Mouse (Mus musculus): ENCODE results near the gene Ttc9c. TPM values are rescaled to one million over a fixed set of nuclear protein-coding genes. Genes with fewer than 3 reads are reported as not detected.

Gene Ttc9c
- polyA plus RNA-seq, 1 experiment from 2014 or later, result 53.0 TPM

DNA sequence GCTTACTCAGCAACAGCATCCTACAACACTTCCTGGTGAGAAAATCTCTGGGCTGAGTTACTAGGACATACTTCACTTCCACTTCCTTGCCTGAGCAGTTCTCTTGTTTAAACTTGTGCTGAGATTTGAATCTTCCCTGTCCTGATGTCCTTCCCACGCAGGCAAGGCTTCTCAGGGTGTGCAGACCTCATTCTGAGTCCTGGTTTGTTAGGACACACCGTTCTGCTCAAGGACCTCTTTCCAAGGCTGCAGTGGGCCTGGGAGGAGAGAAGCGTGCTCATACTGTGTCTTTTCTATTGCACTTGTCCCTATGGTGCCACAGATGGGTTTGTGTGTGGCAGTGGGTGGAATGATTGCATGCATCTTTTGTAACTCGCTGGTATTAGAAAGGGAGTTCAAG is 13.8 kb upstream of the Ttc9c start:
- ATAC-seq (ENCODE audit: low FRiP score, low TSS enrichment), result no peak
- no peak overlapping the region for H3K9ac ChIP-seq (replicated peaks; ENCODE audit: low read length)
- WGBS, result 88% methylated on average over 4 of the region's 4 CpGs
- H3K9me3 ChIP-seq (ENCODE audit: low read length), result no peaks in the 10 kb centered on the region
- H3K4me1 ChIP-seq (ENCODE audit: insufficient read depth, low read length), result peaks cover under 1% of the 10 kb centered on the region
- H3K27me3 ChIP-seq (ENCODE audit: insufficient read depth, low read length), result no peaks in the 10 kb centered on the region
- H3K36me3 ChIP-seq (ENCODE audit: insufficient read depth, low read length), result peaks cover 77% of the 10 kb centered on the region
- H3K4me3 ChIP-seq (ENCODE audit: low read length), result no peak overlapping the region
- H3K4me2 ChIP-seq (replicated peaks; ENCODE audit: low read depth, low read length), result no peak overlapping the region
- H3K27ac ChIP-seq (ENCODE audit: low read length), result no peak overlapping the region

DNA sequence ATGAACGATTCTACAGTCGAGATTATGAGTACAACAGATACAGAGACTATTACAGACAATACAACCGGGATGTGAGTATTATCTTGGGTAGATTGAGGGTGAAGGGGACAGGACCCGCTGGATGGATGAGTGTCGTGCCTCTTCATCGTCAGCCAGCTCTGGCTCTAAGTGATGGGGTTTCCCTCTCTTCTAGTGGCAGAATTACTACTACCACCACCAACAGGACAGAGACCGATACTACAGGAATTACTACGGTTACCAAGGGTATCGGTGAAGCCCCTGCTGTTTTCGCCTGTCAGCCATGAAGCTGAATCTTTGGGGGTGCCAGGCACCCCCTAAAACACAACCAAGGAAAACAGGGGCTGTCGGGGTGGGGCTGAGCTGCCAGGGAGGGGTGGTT is 12.1 kb upstream of the Ttc9c start:
- Histone ChIP-seq H3K36me3 (ENCODE audit: insufficient read depth, low read length) (peaks cover 91% of the 10 kb centered on the region), H3K27ac (ENCODE audit: low read length) (no peak overlapping the region), H3K4me3 (ENCODE audit: low read length) (no peak overlapping the region), H3K27me3 (ENCODE audit: insufficient read depth, low read length) (no peaks in the 10 kb centered on the region), H3K9ac (replicated peaks; ENCODE audit: low read length) (no peak overlapping the region), H3K4me1 (ENCODE audit: insufficient read depth, low read length) (no peaks in the 10 kb centered on the region), H3K9me3 (ENCODE audit: low read length) (no peaks in the 10 kb centered on the region), H3K4me2 (replicated peaks; ENCODE audit: low read depth, low read length) (no peak overlapping the region)
- no peak for ATAC-seq (ENCODE audit: low FRiP score, low TSS enrichment)
- WGBS, result 86% methylated on average over 11 of the region's 11 CpGs

DNA sequence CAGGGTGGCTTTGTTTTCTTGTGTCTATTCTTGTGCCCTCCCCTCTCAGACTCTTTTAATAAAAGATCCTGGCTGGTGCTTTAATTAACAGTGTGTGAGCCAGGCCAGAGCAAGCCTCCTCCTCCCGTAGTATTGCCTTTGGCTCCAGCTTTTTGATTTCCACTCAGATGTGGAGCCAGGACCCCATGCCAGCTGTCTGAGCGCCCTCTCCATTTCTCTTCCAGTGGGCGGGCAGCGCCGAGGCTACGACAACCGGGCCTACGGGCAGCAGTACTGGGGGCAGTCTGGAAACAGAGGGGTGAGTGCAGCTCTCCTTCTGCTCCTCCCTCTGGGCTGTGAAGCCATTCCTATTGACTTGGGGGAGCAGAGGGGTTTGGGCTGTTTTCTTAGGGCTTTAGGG is 11.5 kb upstream of the Ttc9c start:
- ATAC-seq (ENCODE audit: low FRiP score, low TSS enrichment), result no peak
- Histone ChIP-seq H3K4me2 (replicated peaks; ENCODE audit: low read depth, low read length) (no peak overlapping the region), H3K4me1 (ENCODE audit: insufficient read depth, low read length) (no peaks in the 10 kb centered on the region), H3K36me3 (ENCODE audit: insufficient read depth, low read length) (peaks cover 92% of the 10 kb centered on the region), H3K27me3 (ENCODE audit: insufficient read depth, low read length) (no peaks in the 10 kb centered on the region), H3K9ac (replicated peaks; ENCODE audit: low read length) (no peak overlapping the region), H3K27ac (ENCODE audit: low read length) (no peak overlapping the region), H3K9me3 (ENCODE audit: low read length) (no peaks in the 10 kb centered on the region), H3K4me3 (ENCODE audit: low read length) (no peak overlapping the region)
- 93% methylated on average over 8 of the region's 8 CpGs for WGBS

DNA sequence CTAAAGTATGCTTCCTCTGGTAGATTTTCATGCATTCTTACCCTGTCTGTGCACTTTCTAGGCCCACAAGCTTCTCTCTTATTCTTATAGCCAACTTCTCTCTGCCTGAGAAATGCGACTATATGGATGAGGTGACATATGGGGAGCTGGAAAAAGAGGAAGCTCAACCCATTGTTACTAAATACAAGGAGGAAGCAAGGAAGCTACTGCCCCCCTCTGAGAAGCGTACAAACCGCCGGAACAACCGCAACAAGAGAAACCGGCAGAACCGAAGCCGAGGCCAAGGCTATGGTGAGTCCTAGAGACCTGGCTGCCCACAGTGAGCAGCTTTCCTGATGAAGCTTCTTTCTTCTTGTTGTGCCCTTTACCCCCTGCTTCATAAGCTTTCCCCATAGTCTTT is 10.5 kb upstream of the Ttc9c start, which contains the start of gene AC129217.1:
Gene AC129217.1 (plus strand): TSS at position 114 of the 400 bp plus-strand sequence.
- peaks cover 91% of the 10 kb centered on the region for H3K36me3 ChIP-seq (ENCODE audit: insufficient read depth, low read length)
- no peak for ATAC-seq (ENCODE audit: low FRiP score, low TSS enrichment)
- no peak within 1 kb of the TSS for H3K4me3 ChIP-seq (ENCODE audit: low read length)
- H3K4me2 ChIP-seq (replicated peaks; ENCODE audit: low read depth, low read length), result no peak within 1 kb of the TSS
- H3K27ac ChIP-seq (ENCODE audit: low read length), result no peak within 1 kb of the TSS
- H3K27me3 ChIP-seq (ENCODE audit: insufficient read depth, low read length), result no peaks in the 10 kb centered on the region
- H3K4me1 ChIP-seq (ENCODE audit: insufficient read depth, low read length), result no peaks in the 10 kb centered on the region
- 94% methylated on average over 8 of the region's 8 CpGs for WGBS
- no peak within 1 kb of the TSS for H3K9ac ChIP-seq (replicated peaks; ENCODE audit: low read length)
- no peaks in the 10 kb centered on the region for H3K9me3 ChIP-seq (ENCODE audit: low read length)

DNA sequence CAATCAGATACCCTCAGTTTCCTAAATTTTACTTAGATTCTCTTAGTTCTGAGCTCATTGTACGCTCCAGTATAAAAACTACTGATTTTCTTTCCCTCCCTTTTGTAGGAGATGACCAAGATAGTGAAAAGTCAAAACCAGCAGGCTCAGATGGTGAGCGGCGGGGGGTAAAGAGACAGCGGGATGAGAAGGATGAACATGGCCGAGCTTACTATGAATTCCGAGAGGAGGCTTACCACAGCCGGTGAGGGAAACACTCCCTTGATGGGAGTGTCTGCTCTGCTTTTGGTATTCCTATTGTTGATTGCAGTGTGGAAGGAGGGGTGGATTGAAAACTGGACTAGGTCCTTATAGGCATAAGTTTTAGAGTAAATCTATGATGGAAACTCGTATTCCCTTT is 3.6 kb upstream of the Ttc9c start:
- H3K27ac ChIP-seq (ENCODE audit: low read length), result no peak overlapping the region
- H3K36me3 ChIP-seq (ENCODE audit: insufficient read depth, low read length), result peaks cover 43% of the 10 kb centered on the region
- peaks cover 21% of the 10 kb centered on the region for H3K4me1 ChIP-seq (ENCODE audit: insufficient read depth, low read length)
- H3K9me3 ChIP-seq (ENCODE audit: low read length), result no peaks in the 10 kb centered on the region
- H3K27me3 ChIP-seq (ENCODE audit: insufficient read depth, low read length), result no peaks in the 10 kb centered on the region
- peak overlapping the region; percentile 100 for H3K4me3 ChIP-seq (ENCODE audit: low read length)
- H3K9ac ChIP-seq (replicated peaks; ENCODE audit: low read length), result 0 out of 2 replicates have a peak overlapping the region, but pooled peaks have one; percentile 46
- no peak for ATAC-seq (ENCODE audit: low FRiP score, low TSS enrichment)
- 68% methylated on average over 8 of the region's 8 CpGs for WGBS
- H3K4me2 ChIP-seq (replicated peaks; ENCODE audit: low read depth, low read length), result peak overlapping the region; percentile 88

DNA sequence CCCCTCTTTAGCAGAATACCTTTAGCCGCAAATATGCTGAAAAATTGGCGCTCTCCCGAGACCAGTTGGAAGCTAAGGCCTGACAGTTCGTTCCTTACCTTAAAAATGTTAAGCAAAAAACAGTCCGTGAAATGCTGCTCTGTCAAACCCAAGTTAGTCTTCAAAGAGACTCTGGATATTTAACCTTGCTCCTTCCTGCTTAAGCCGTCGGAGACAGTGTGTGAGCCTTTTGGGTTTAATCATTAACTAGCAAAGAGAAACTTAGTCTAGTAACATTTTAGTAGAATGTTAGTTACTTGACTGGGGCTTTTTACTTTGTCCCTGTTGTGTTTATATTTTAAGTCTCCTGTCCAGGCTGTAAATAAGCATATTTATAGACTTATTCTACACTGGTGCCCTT is 2.0 kb upstream of the Ttc9c start:
- H3K4me2 ChIP-seq (replicated peaks; ENCODE audit: low read depth, low read length), result peak overlapping the region; percentile 88
- no peaks in the 10 kb centered on the region for H3K9me3 ChIP-seq (ENCODE audit: low read length)
- H3K27ac ChIP-seq (ENCODE audit: low read length), result peak overlapping the region; percentile 100
- ATAC-seq (ENCODE audit: low FRiP score, low TSS enrichment), result no peak
- H3K27me3 ChIP-seq (ENCODE audit: insufficient read depth, low read length), result no peaks in the 10 kb centered on the region
- peak overlapping the region; percentile 98 for H3K9ac ChIP-seq (replicated peaks; ENCODE audit: low read length)
- peaks cover 35% of the 10 kb centered on the region for H3K4me1 ChIP-seq (ENCODE audit: insufficient read depth, low read length)
- under 1% methylated on average over 7 of the region's 7 CpGs for WGBS
- peaks cover 39% of the 10 kb centered on the region for H3K36me3 ChIP-seq (ENCODE audit: insufficient read depth, low read length)
- H3K4me3 ChIP-seq (ENCODE audit: low read length), result peak overlapping the region; percentile 100

DNA sequence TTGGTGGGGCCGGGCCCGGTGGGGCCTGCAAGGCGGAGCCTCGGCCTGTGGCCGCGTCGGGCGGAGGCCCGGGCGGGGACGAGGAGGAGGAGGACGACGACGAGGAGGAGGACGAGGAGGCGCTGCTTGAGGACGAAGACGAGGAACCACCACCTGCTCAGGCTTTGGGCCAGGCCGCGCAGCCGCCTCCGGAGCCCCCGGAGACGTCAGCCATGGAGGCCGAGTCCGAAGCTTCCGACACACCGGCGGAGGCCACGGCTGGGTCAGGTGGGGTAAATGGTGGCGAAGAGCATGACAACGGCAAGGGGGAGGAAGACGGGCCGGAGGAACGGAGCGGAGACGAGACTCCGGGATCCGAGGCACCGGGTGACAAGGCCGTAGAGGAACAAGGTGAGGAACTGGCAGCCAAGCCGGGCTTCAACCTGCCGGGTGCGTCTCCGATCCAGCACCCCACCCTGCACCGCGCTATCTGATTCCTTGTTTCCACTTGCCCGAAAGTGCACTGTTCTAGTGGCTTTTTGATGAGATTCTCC is 1.4 kb upstream of the Ttc9c start:
- Histone ChIP-seq H3K9me3 (ENCODE audit: low read length) (no peaks in the 10 kb centered on the region), H3K4me2 (replicated peaks; ENCODE audit: low read depth, low read length) (peak overlapping the region; percentile 88), H3K4me3 (ENCODE audit: low read length) (peak overlapping the region; percentile 100), H3K36me3 (ENCODE audit: insufficient read depth, low read length) (peaks cover 34% of the 10 kb centered on the region), H3K27me3 (ENCODE audit: insufficient read depth, low read length) (no peaks in the 10 kb centered on the region), H3K4me1 (ENCODE audit: insufficient read depth, low read length) (peaks cover 39% of the 10 kb centered on the region), H3K9ac (replicated peaks; ENCODE audit: low read length) (peak overlapping the region; percentile 98), H3K27ac (ENCODE audit: low read length) (peak overlapping the region; percentile 100)
- WGBS, result under 1% methylated on average over 41 of the region's 48 CpGs
- ATAC-seq (ENCODE audit: low FRiP score, low TSS enrichment), result peak; percentile 9; the same call in 1 of the 2 replicates

DNA sequence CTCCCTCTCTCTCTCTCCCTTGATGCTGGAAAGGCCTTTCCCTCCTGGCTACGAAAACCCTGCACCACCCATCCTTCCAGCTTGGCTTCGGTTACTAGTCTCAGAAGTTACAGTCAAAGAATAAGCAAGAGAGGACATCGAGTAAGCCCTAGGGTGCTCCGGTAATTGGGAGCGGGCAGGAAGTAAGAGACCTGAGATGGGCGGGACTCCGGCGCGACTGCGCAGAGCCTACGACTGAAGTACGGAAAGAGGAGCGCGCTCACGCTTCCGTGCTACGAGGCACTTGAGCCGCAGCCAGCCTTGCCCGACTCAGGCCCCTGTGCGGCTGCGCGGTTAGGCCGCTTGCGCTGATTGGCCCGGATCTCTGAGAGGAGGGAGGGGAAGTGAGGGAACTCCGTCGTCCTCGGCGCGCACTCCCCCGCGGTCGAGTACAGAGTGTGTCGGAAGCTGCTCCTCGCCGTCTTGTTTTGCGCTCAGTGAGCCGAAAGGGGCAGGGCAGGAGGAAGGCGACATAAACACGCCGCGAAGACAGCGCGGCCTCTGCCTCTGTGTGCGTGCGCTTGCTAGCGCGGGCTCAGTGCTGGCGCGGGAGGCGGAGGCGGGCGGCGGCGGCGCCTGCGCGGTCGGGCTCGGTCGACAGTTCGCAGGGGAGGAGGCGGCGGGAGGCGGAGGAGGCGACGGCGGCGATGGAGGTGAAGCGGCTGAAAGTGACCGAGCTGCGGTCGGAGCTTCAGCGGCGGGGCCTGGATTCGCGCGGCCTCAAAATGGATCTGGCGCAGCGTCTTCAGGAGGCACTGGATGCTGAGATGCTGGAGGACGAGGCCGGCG is 677 bp upstream of the Ttc9c start, which contains the start of gene Hnrnpul2:
Gene Hnrnpul2 (plus strand): TSS at position 415 of the 828 bp plus-strand sequence.
- H3K36me3 ChIP-seq (ENCODE audit: insufficient read depth, low read length), result peaks cover 30% of the 10 kb centered on the region
- peak within 1 kb of the TSS; percentile 100 for H3K4me3 ChIP-seq (ENCODE audit: low read length)
- peak within 1 kb of the TSS; percentile 98 for H3K9ac ChIP-seq (replicated peaks; ENCODE audit: low read length)
- H3K9me3 ChIP-seq (ENCODE audit: low read length), result no peaks in the 10 kb centered on the region
- no peaks in the 10 kb centered on the region for H3K27me3 ChIP-seq (ENCODE audit: insufficient read depth, low read length)
- peak within 1 kb of the TSS; percentile 100 for H3K27ac ChIP-seq (ENCODE audit: low read length)
- peak; percentile 97 for ATAC-seq (ENCODE audit: low FRiP score, low TSS enrichment)
- under 1% methylated on average over 66 of the region's 83 CpGs for WGBS
- H3K4me1 ChIP-seq (ENCODE audit: insufficient read depth, low read length), result peaks cover 42% of the 10 kb centered on the region
- peak within 1 kb of the TSS; percentile 88 for H3K4me2 ChIP-seq (replicated peaks; ENCODE audit: low read depth, low read length)

DNA sequence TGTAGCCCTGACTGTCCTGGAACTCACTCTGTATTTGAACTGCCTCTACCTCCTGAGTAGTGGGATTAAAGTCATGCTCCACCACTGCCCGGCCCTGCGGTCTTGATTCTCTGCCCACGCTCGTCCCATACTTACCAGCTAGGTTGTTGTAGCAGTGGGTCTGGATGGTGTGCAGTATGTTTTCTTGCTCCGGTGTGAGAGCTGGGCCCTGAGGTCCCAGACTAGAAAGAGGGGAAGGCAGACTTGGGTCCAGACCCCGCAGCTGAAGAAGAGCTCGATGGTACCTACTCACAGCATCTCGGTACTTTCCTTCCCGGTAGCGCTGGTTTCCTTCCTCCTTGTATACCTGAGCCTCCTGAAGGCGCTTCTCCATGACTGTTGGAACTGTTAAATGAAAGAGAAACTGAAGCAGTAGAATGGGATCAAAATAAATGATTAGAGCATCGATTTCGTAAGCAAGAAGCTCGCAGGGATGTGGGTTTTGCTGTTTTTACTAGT is 783 bp downstream of the Ttc9c start:
- 13% methylated on average over 14 of the region's 14 CpGs for WGBS
- Histone ChIP-seq H3K4me2 (replicated peaks; ENCODE audit: low read depth, low read length) (peak overlapping the region; percentile 80), H3K4me1 (ENCODE audit: insufficient read depth, low read length) (peaks cover 42% of the 10 kb centered on the region), H3K27me3 (ENCODE audit: insufficient read depth, low read length) (no peaks in the 10 kb centered on the region), H3K27ac (ENCODE audit: low read length) (peak overlapping the region; percentile 100), H3K4me3 (ENCODE audit: low read length) (peak overlapping the region; percentile 100), H3K9ac (replicated peaks; ENCODE audit: low read length) (peak overlapping the region; percentile 80), H3K36me3 (ENCODE audit: insufficient read depth, low read length) (peaks cover 23% of the 10 kb centered on the region), H3K9me3 (ENCODE audit: low read length) (no peaks in the 10 kb centered on the region)
- ATAC-seq (ENCODE audit: low FRiP score, low TSS enrichment), result no peak

DNA sequence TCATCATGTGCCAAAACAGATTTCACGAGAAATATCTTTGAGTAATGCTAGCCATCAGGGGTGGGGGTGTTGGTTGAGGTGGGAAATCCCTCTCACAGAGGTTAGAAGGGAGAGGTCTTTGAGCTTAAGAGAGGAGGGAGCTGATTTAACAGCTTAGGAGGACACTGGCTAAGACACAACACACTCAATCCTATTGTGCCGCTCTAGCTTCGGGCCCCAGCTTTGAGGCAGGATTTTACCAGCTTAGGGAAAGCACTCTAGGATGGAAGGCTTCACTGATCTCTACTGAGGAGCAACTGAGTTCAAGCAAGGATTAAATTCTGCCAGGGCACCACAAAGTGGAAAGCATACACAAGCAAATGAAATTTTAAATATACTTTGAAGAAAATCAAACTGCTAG is 2.1 kb downstream of the Ttc9c start:
- WGBS, result 82% methylated on average over 3 of the region's 3 CpGs
- ATAC-seq (ENCODE audit: low FRiP score, low TSS enrichment), result no peak
- Histone ChIP-seq H3K36me3 (ENCODE audit: insufficient read depth, low read length) (peaks cover 29% of the 10 kb centered on the region), H3K4me3 (ENCODE audit: low read length) (no peak overlapping the region), H3K9me3 (ENCODE audit: low read length) (no peaks in the 10 kb centered on the region), H3K27ac (ENCODE audit: low read length) (no peak overlapping the region), H3K4me2 (replicated peaks; ENCODE audit: low read depth, low read length) (peak overlapping the region; percentile 7), H3K9ac (replicated peaks; ENCODE audit: low read length) (no peak overlapping the region; the same call in 1 of the 2 replicates), H3K4me1 (ENCODE audit: insufficient read depth, low read length) (peaks cover 28% of the 10 kb centered on the region), H3K27me3 (ENCODE audit: insufficient read depth, low read length) (no peaks in the 10 kb centered on the region)

All from kidney, embryonic 16.5 days (tissue).